Mouse (Mus musculus): ENCODE measurements around the gene Dusp28. TPM values are rescaled to one million over a fixed set of nuclear protein-coding genes. Genes with fewer than 3 reads are reported as not detected.

Gene Dusp28
- total RNA-seq, 2 experiments from 2014 or later: 11.6 to 13.2 TPM

GRCm38 (mm10) chr1:92907632-92908360, 1.0 kb downstream of the Dusp28 start:
- no peak for DNase-seq (ENCODE audit: low spot score in 2 of 2)

- DNase-seq (ENCODE audit: low spot score in 2 of 2): no peak
Measured at GRCm38 (mm10) chr1:92908664-92909063, 1.9 kb downstream of the Dusp28 start.

- no peak for DNase-seq (ENCODE audit: low spot score in 2 of 2)
Measured at GRCm38 (mm10) chr1:92909068-92909467, 2.3 kb downstream of the Dusp28 start.

DNA sequence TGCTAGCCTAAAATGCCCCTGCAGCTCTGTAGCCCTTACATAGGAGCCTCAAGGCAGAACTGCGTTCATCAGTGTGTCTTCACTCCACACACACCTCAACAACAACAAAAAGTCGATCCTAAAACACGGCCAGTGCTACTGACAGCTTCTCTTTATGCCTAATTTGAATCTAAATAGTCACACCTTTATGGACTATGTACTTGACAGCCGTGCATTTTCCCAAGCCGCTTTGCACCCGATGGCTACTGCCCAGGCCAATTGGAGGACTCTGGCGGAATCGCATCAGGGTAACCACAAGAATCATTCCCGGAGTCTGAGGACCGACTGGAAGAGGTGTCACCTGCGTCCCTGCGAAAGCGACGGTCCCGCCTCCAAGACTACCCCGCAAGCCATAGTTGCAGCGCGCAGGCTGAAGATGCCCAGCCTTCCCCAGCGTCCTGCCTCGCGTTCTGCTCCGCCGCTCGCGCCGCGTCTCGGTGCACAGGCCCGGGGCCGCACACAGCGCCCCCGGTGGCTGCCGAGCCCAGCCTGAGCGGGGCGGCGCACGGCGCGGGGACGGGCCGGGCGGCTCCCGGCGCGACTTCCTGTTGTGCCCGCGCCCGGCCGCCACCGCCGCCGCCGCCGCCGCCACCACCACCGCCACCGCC, 3.6 kb downstream of the Dusp28 start, which contains the start of gene Rnpepl1:
Rnpepl1 (plus strand) TSS at position 545 of the 647 bp plus-strand sequence.
- DNase-seq (ENCODE audit: low spot score in 2 of 2): peak; percentile 56

DNA sequence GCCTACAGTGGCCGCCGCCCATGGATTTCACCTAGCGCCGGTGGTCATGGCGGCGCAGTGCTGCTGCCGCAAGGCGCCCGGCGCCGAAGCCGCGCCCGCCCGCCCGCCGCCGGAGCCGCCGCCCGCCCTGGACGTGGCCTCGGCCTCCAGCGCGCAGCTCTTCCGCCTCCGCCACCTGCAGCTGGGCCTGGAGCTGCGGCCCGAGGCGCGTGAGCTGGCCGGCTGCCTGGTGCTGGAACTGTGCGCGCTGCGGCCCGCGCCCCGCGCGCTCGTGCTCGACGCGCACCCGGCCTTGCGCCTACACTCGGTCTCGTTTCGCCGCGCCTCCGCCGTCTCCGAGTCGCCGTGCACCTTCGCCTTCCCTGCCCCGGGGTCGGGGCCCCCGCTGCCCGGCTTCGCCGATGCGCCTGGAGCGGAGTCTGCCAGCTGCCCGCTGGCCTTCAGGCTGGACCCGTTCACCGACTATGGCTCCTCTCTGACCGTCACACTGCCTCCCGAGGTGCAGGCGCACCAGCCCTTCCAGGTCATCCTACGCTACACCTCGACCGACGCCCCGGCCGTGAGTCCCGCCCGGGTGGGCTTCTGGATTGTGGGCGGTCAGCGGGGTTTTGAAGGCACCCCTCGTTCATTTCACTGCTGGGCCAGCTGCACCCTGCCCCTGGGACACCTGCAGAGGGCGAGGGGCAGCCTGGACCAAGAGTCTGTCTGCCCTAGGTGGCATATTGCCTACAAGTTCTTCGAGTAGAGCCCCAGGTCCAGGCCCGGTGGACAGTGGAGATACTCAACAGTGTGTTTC, 4.3 kb downstream of the Dusp28 start:
- DNase-seq (ENCODE audit: low spot score in 2 of 2): peak; percentile 22 to 33

DNA sequence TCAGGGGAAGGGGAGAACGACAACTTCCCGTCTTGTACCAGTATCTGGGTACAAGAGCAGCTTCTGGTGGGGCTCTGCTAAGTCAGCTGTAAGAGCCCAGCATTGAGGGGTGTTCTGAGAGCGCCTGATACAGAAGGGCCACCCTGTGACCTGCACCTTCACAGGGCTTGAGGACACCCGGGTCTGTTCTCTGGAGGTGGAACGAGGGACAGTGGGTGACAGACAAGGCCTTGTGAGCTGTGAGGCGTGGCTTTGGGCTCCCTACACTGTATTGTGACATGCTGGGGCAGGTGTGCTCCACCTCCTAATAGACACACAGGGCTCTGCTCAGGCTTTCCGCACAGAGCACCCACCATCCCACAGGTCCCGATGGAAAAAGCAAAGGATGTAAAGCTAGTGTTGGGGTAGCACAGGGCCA, 4.9 kb downstream of the Dusp28 start:
- DNase-seq (ENCODE audit: low spot score in 2 of 2): no peak

- no peak for DNase-seq (ENCODE audit: low spot score in 2 of 2)
Measured at GRCm38 (mm10) chr1:92912286-92912685, 5.5 kb downstream of the Dusp28 start.

DNA sequence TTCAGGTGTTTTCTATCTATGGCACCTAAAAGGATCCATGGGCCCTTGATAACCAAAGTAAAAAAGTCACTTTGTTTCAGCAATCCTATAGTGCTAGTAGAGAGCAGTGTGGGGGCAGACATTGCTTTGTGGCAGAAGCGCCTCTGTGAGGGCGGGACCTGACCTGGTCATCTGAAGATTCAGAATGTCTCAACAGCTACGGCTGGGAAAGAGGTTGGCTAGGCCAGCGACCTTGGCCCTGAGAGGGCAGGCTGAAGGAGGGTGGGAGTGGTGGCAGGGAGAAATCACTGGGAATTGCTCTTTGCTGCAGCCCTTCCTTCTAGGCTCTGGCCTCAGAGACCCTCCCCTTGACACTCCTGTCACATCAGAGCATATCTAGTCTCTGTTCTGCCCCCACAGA, 7.5 kb downstream of the Dusp28 start:
- no peak for DNase-seq (ENCODE audit: low spot score in 2 of 2)

GRCm38 (mm10) chr1:92914993-92915392, 8.2 kb downstream of the Dusp28 start:
- DNase-seq (ENCODE audit: low spot score in 2 of 2): no peak

DNA sequence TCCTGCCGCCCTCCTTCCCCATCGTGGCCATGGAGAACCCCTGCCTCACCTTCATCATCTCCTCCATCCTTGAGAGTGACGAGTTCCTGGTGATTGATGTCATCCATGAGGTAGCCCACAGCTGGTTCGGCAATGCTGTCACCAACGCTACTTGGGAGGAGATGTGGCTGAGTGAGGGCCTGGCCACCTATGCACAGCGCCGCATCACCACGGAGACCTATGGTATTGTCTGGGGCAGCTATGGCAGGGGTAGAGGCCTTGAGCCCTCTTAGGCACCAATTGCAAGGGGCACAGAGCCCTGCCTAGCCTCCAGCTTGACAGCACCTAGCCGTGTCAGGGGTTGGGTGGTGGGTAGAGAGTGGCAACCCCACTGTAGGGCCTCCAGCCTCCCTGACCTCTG, 9.9 kb downstream of the Dusp28 start:
- no peak for DNase-seq (ENCODE audit: low spot score in 2 of 2)

GRCm38 (mm10) chr1:92919151-92919550, 12.4 kb downstream of the Dusp28 start:
- no peak for DNase-seq (ENCODE audit: low spot score in 2 of 2)

DNA sequence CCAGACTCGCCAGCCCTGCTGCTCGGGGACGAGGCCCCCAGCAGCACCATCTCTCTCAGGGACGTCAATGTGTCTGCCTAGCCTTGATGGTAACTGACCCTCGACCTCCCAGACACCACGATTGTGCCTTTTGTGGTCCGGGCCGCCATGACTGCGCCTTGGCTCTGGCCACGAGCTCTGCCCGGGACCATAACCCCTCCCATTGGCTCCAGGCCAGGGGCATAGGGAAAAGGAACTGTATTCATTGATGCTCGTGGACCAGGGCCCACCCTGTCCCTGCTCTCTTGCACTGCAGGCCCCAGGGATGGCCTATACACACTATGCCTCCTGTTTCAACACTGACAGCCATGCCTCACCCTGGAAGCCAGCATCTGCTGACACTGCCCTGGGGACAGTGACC, 13.0 kb downstream of the Dusp28 start:
- DNase-seq (ENCODE audit: low spot score in 2 of 2): no peak

- no peak for DNase-seq (ENCODE audit: low spot score in 2 of 2)
Measured at GRCm38 (mm10) chr1:92920474-92921200, 13.9 kb downstream of the Dusp28 start.

DNA sequence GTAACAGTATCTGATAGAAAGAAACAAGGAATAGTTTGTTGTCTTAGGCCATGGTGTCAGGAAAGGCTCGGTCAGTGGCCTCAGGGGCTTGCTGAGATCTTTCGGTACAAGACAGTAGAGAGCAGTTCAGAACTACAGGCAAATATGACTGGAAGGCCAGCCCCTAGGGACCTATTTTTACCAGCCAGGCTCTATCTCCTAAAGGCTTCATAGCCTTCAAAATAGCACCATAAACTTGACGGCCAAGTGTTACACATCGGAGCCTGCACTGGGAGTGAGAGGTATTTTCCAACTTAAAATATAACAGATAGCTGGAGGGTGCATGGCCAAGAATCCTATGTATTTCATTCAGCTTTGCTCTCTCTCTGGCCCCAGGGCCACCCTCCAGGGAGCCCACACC, 14.7 kb downstream of the Dusp28 start:
- DNase-seq (ENCODE audit: low spot score in 2 of 2): no peak

DNA sequence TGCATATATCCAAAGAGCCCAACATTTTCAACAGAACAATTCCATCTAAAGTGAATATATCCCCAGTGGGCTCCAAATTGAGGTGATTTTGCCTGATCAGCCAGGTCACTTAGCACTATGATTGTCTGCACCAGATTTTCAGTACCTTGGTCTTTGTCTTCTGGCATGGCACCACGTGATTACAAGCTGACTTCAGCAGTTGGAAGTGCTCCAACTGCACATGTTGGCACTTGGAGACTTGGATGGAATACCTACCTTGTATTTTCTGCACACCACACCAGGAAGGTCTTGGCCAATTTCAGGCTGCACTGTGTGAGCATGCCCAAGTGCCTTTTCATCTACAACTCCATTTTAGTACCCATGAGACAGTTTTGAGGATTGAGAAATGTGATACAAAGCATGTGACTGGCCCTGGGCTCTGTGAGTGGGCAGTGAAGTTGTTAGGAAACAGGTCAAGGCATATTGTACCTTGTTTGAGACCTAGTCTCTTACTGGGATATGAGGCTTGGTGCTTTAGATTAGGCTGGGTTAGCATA, 23.5 kb downstream of the Dusp28 start:
- DNase-seq (ENCODE audit: low spot score in 2 of 2): no peak

GRCm38 (mm10) chr1:92933611-92934010, 26.8 kb downstream of the Dusp28 start:
- no peak for DNase-seq (ENCODE audit: low spot score in 2 of 2)

DNA sequence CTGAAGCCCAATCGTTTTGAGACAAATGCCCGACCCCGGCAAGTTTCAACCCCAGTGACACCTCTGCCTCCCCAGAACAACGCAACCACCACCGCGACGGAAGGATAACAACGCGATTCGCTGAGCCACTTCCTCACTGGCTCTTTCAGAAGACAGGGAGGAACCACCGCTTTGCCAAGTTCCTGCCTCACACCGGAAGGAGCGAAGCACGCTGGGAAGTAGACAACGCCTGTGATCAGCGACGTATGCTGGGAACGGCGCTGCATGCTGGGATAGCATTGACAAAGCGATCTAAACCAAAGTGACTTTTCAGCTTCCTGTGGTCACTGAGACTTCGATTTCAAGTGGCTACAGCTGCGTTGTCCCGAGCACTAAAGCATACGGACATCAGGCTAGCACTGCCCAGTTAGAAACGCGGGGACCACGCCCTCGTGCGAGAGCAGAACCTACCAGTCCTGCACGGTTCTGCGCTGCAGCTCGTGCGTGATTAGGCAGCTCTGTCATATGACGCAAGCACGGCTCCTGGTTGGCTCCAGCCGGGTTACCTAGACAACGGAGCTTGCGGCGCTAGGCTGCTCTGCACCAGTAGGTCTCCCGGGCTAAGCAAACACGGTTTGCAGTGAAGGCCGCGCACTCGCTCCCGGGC, 27.5 kb downstream of the Dusp28 start, which contains the start of gene Capn10:
Capn10 (plus strand) TSS at position 195 of the 646 bp plus-strand sequence.
- DNase-seq (ENCODE audit: low spot score in 2 of 2): peak; percentile 57 to 78

- DNase-seq (ENCODE audit: low spot score in 2 of 2): peak in 1 of 2 experiments; percentile 37
Measured at GRCm38 (mm10) chr1:92935054-92935962, 28.5 kb downstream of the Dusp28 start.

DNA sequence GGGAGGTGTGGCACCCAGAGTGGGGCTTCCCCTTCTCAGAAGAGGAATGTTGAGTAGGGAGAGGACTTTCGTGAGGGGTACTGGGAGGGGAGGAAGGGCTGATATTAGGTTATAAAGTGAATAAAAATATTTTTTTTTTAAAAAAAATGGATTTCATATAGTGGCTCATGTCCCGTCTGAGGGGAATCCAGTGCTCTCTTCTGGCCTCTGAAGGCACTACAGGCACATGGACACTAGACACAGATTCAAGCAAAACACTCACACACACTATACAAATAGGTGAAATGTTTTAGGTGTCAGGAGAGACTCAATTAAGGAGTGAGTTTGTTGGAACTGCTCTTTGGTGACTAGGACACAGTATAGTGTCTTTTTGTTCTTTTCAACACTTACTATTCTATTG, 29.2 kb downstream of the Dusp28 start:
- no peak for DNase-seq (ENCODE audit: low spot score in 2 of 2)

Measured in adrenal gland, postnatal 4 days (tissue).